Mouse (Mus musculus) lung, postnatal 0 days (tissue): ENCODE data around the gene Mrs2.

Source experiments
- CTCF ChIP-seq: IDR thresholded peaks from 2 replicates; pipeline ENCODE4 v1.5.1; 2016; ENCODE audit warnings: antibody characterized with exemption, mild to moderate bottlenecking
- EP300 ChIP-seq: IDR thresholded peaks from 2 replicates; pipeline ENCODE4 v1.6.1; 2016; ENCODE audit warnings: antibody characterized with exemption, mild to moderate bottlenecking, control low read depth

DNA sequence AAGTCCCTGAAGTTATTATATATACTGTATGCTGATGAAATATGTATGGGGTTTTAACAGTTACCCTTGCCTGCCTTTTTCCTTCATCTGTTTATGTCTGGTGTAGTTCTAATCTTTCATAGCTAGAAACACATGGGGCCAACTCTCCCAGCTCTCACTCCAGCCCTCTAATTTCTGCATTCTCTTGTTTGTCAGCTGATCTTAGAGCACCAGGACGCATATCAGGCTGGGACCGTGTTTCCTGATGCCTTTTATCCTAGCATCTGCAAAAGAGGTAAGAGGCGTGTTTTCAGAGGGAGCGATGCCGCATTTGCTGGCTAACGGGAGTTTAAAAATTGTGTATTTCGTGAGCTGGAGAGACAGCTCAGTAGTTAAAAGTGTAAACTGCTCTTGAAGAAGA is 67.5 kb downstream of the Mrs2 start:
- no peak for TF ChIP-seq CTCF
- TF ChIP-seq EP300, result no peak
